Mouse (Mus musculus): ENCODE data around the gene Gm9918. TPM values are rescaled to one million over a fixed set of nuclear protein-coding genes. Genes with fewer than 3 reads are reported as not detected.

The Gm9918 gene
- polyA plus RNA-seq, 1 experiment from 2014 or later = 0.07 TPM

- H3K36me3 ChIP-seq (ENCODE audit: control insufficient read depth, insufficient read depth, low read length) = peaks cover 34% of the 10 kb centered on the region
- no peak overlapping the region for H3K9ac ChIP-seq (ENCODE audit: low read depth, low read length)
- no peak overlapping the region for H3K4me2 ChIP-seq
- H3K4me3 ChIP-seq (ENCODE audit: low read depth, low read length) = no peak overlapping the region
- 20% methylated on average over 6 of the region's 6 CpGs for WGBS (ENCODE audit: insufficient replicate concordance)
- H3K4me1 ChIP-seq (ENCODE audit: control insufficient read depth, insufficient read depth, low read length) = no peaks in the 10 kb centered on the region
- peak overlapping the region; percentile 29; the same call in 1 of the 2 replicates for H3K27ac ChIP-seq (ENCODE audit: low read depth, low read length)
- peak; percentile 67 for ATAC-seq (replicated peaks; ENCODE audit: insufficient number of reproducible peaks, low FRiP score, low TSS enrichment)
- no peaks in the 10 kb centered on the region for H3K9me3 ChIP-seq (replicated peaks; ENCODE audit: control insufficient read depth, low read length)
- H3K27me3 ChIP-seq (ENCODE audit: control insufficient read depth, insufficient read depth, low read length) = no peaks in the 10 kb centered on the region
Observed at GRCm38 (mm10) chr15:102302542-102302941, 32.2 kb downstream of the Gm9918 start.

- Histone ChIP-seq H3K27me3 (ENCODE audit: control insufficient read depth, insufficient read depth, low read length) (no peaks in the 10 kb centered on the region), H3K36me3 (ENCODE audit: control insufficient read depth, insufficient read depth, low read length) (peaks cover 43% of the 10 kb centered on the region), H3K4me2 (no peak overlapping the region), H3K9me3 (replicated peaks; ENCODE audit: control insufficient read depth, low read length) (no peaks in the 10 kb centered on the region), H3K9ac (ENCODE audit: low read depth, low read length) (no peak overlapping the region), H3K4me3 (ENCODE audit: low read depth, low read length) (no peak overlapping the region), H3K4me1 (ENCODE audit: control insufficient read depth, insufficient read depth, low read length) (no peaks in the 10 kb centered on the region), H3K27ac (ENCODE audit: low read depth, low read length) (no peak overlapping the region)
- no peak for ATAC-seq (replicated peaks; ENCODE audit: insufficient number of reproducible peaks, low FRiP score, low TSS enrichment)
- 82% methylated on average over 9 of the region's 9 CpGs for WGBS (ENCODE audit: insufficient replicate concordance)
Observed at GRCm38 (mm10) chr15:102308717-102309116, 38.4 kb downstream of the Gm9918 start.

- 57% methylated on average over 10 of the region's 10 CpGs for WGBS (ENCODE audit: insufficient replicate concordance)
Observed at GRCm38 (mm10) chr15:102310074-102310845, 39.9 kb downstream of the Gm9918 start.

GRCm38 (mm10) chr15:102311489-102311888, 41.1 kb downstream of the Gm9918 start:
- no peaks in the 10 kb centered on the region for H3K4me1 ChIP-seq (ENCODE audit: control insufficient read depth, insufficient read depth, low read length)
- no peak overlapping the region for H3K4me3 ChIP-seq (ENCODE audit: low read depth, low read length)
- H3K4me2 ChIP-seq = no peak overlapping the region
- no peak overlapping the region for H3K9ac ChIP-seq (ENCODE audit: low read depth, low read length)
- no peaks in the 10 kb centered on the region for H3K9me3 ChIP-seq (replicated peaks; ENCODE audit: control insufficient read depth, low read length)
- no peak overlapping the region for H3K27ac ChIP-seq (ENCODE audit: low read depth, low read length)
- H3K36me3 ChIP-seq (ENCODE audit: control insufficient read depth, insufficient read depth, low read length) = peaks cover 47% of the 10 kb centered on the region
- ATAC-seq (replicated peaks; ENCODE audit: insufficient number of reproducible peaks, low FRiP score, low TSS enrichment) = no peak
- no peaks in the 10 kb centered on the region for H3K27me3 ChIP-seq (ENCODE audit: control insufficient read depth, insufficient read depth, low read length)

More at GRCm38 (mm10) chr15:102310074-102310845, 39.9 kb downstream of the Gm9918 start:
- no peaks in the 10 kb centered on the region for H3K4me1 ChIP-seq (ENCODE audit: control insufficient read depth, insufficient read depth, low read length)
- H3K36me3 ChIP-seq (ENCODE audit: control insufficient read depth, insufficient read depth, low read length) = peaks cover 45% of the 10 kb centered on the region
- H3K9me3 ChIP-seq (replicated peaks; ENCODE audit: control insufficient read depth, low read length) = no peaks in the 10 kb centered on the region
- no peak overlapping the region for H3K9ac ChIP-seq (ENCODE audit: low read depth, low read length)
- no peak overlapping the region for H3K27ac ChIP-seq (ENCODE audit: low read depth, low read length)
- no peaks in the 10 kb centered on the region for H3K27me3 ChIP-seq (ENCODE audit: control insufficient read depth, insufficient read depth, low read length)
- no peak for ATAC-seq (replicated peaks; ENCODE audit: insufficient number of reproducible peaks, low FRiP score, low TSS enrichment)
- no peak overlapping the region for H3K4me2 ChIP-seq
- H3K4me3 ChIP-seq (ENCODE audit: low read depth, low read length) = no peak overlapping the region

- Histone ChIP-seq H3K9me3 (replicated peaks; ENCODE audit: control insufficient read depth, low read length) (no peaks in the 10 kb centered on the region), H3K27ac (ENCODE audit: low read depth, low read length) (no peak overlapping the region), H3K4me1 (ENCODE audit: control insufficient read depth, insufficient read depth, low read length) (no peaks in the 10 kb centered on the region), H3K4me3 (ENCODE audit: low read depth, low read length) (no peak overlapping the region), H3K36me3 (ENCODE audit: control insufficient read depth, insufficient read depth, low read length) (peaks cover 45% of the 10 kb centered on the region), H3K4me2 (no peak overlapping the region), H3K9ac (ENCODE audit: low read depth, low read length) (no peak overlapping the region; the same call in 1 of the 2 replicates), H3K27me3 (ENCODE audit: control insufficient read depth, insufficient read depth, low read length) (no peaks in the 10 kb centered on the region)
- ATAC-seq (replicated peaks; ENCODE audit: insufficient number of reproducible peaks, low FRiP score, low TSS enrichment) = no peak
- WGBS (ENCODE audit: insufficient replicate concordance) = 89% methylated on average over 8 of the region's 8 CpGs
Observed at GRCm38 (mm10) chr15:102315292-102315691, 44.9 kb downstream of the Gm9918 start.

GRCm38 (mm10) chr15:102316263-102316662, 45.9 kb downstream of the Gm9918 start:
- Histone ChIP-seq H3K36me3 (ENCODE audit: control insufficient read depth, insufficient read depth, low read length) (peaks cover 53% of the 10 kb centered on the region), H3K9me3 (replicated peaks; ENCODE audit: control insufficient read depth, low read length) (no peaks in the 10 kb centered on the region), H3K4me3 (ENCODE audit: low read depth, low read length) (no peak overlapping the region), H3K9ac (ENCODE audit: low read depth, low read length) (no peak overlapping the region), H3K27me3 (ENCODE audit: control insufficient read depth, insufficient read depth, low read length) (no peaks in the 10 kb centered on the region), H3K4me2 (no peak overlapping the region), H3K4me1 (ENCODE audit: control insufficient read depth, insufficient read depth, low read length) (no peaks in the 10 kb centered on the region), H3K27ac (ENCODE audit: low read depth, low read length) (no peak overlapping the region)
- ATAC-seq (replicated peaks; ENCODE audit: insufficient number of reproducible peaks, low FRiP score, low TSS enrichment) = no peak
- 89% methylated on average over 6 of the region's 6 CpGs for WGBS (ENCODE audit: insufficient replicate concordance)

Other genes starting within 250 kb of the Gm9918 start
- gene Krt18, start 242.4 kb upstream of the Gm9918 start, polyA plus RNA-seq (2014; fragmentation: Nextera tagmentation; extraction: Ambion mirVana) = 39.3 and 41.9 TPM in 2 replicates
- 71.6 and 83.5 TPM in 2 replicates for gene Eif4b, start 196.8 kb upstream of the Gm9918 start, polyA plus RNA-seq (2014; fragmentation: Nextera tagmentation; extraction: Ambion mirVana)
- gene Tns2, start 170.2 kb upstream of the Gm9918 start, polyA plus RNA-seq (2014; fragmentation: Nextera tagmentation; extraction: Ambion mirVana) = 25.0 and 25.4 TPM in 2 replicates
- gene Spryd3, start 134.3 kb upstream of the Gm9918 start, polyA plus RNA-seq (2014; fragmentation: Nextera tagmentation; extraction: Ambion mirVana) = 11.1 and 14.6 TPM in 2 replicates
- gene Igfbp6, start 126.2 kb upstream of the Gm9918 start, polyA plus RNA-seq (2014; fragmentation: Nextera tagmentation; extraction: Ambion mirVana) = 0.70 and 1.1 TPM in 2 replicates
- 0.76 and 2.3 TPM in 2 replicates for gene Soat2, start 120.0 kb upstream of the Gm9918 start, polyA plus RNA-seq (2014; fragmentation: Nextera tagmentation; extraction: Ambion mirVana)
- 25.8 and 31.2 TPM in 2 replicates for gene Zfp740, start 67.3 kb upstream of the Gm9918 start, polyA plus RNA-seq (2014; fragmentation: Nextera tagmentation; extraction: Ambion mirVana)
- gene Csad, start 65.8 kb upstream of the Gm9918 start, polyA plus RNA-seq (2014; fragmentation: Nextera tagmentation; extraction: Ambion mirVana) = 31.3 and 33.4 TPM in 2 replicates
- 0.94 and 1.2 TPM in 2 replicates for gene Itgb7, start 38.6 kb upstream of the Gm9918 start, polyA plus RNA-seq (2014; fragmentation: Nextera tagmentation; extraction: Ambion mirVana)
- 11.2 and 13.4 TPM in 2 replicates for gene Rarg, start 13.0 kb upstream of the Gm9918 start, polyA plus RNA-seq (2014; fragmentation: Nextera tagmentation; extraction: Ambion mirVana)
- 44.4 and 45.3 TPM in 2 replicates for gene Mfsd5, start 8.9 kb downstream of the Gm9918 start, polyA plus RNA-seq (2014; fragmentation: Nextera tagmentation; extraction: Ambion mirVana)
- gene Espl1, start 25.7 kb downstream of the Gm9918 start, polyA plus RNA-seq (2014; fragmentation: Nextera tagmentation; extraction: Ambion mirVana) = 20.0 and 23.8 TPM in 2 replicates
- gene Pfdn5, start 55.6 kb downstream of the Gm9918 start, polyA plus RNA-seq (2014; fragmentation: Nextera tagmentation; extraction: Ambion mirVana) = 307 and 350 TPM in 2 replicates
- gene Myg1, start 61.1 kb downstream of the Gm9918 start, polyA plus RNA-seq (2014; fragmentation: Nextera tagmentation; extraction: Ambion mirVana) = 72.7 and 77.8 TPM in 2 replicates
- 62.9 and 64.9 TPM in 2 replicates for gene Aaas, start 80.2 kb downstream of the Gm9918 start, polyA plus RNA-seq (2014; fragmentation: Nextera tagmentation; extraction: Ambion mirVana)
- 0.20 and 0.52 TPM in 2 replicates for gene Sp7, start 96.6 kb downstream of the Gm9918 start, polyA plus RNA-seq (2014; fragmentation: Nextera tagmentation; extraction: Ambion mirVana)
- gene Sp1, start 135.6 kb downstream of the Gm9918 start, polyA plus RNA-seq (2014; fragmentation: Nextera tagmentation; extraction: Ambion mirVana) = 7.5 and 8.1 TPM in 2 replicates
- 0.93 and 1.2 TPM in 2 replicates for gene Amhr2, start 174.8 kb downstream of the Gm9918 start, polyA plus RNA-seq (2014; fragmentation: Nextera tagmentation; extraction: Ambion mirVana)
- 124 and 139 TPM in 2 replicates for gene Prr13, start 188.5 kb downstream of the Gm9918 start, polyA plus RNA-seq (2014; fragmentation: Nextera tagmentation; extraction: Ambion mirVana)
- 187 and 213 TPM in 2 replicates for gene Pcbp2, start 200.0 kb downstream of the Gm9918 start, polyA plus RNA-seq (2014; fragmentation: Nextera tagmentation; extraction: Ambion mirVana)
- gene Gm10337, start 233.2 kb downstream of the Gm9918 start, polyA plus RNA-seq (2014; fragmentation: Nextera tagmentation; extraction: Ambion mirVana) = 2.7 TPM in 1 of 2 replicates, not detected in the other
- 10.0 and 10.9 TPM in 2 replicates for gene Map3k12, start 246.5 kb downstream of the Gm9918 start, polyA plus RNA-seq (2014; fragmentation: Nextera tagmentation; extraction: Ambion mirVana)
- 97.7 and 108 TPM in 2 replicates for gene Tarbp2, start 247.6 kb downstream of the Gm9918 start, polyA plus RNA-seq (2014; fragmentation: Nextera tagmentation; extraction: Ambion mirVana)

Measured in heart, embryonic 11.5 days (tissue).